Comparison of ENCODE assay signal across 9 mouse cellular contexts in genomic region chr4:124434059-124435039, GRCm38 (mm10).
DNase-seq lines count a peak whose midpoint lies in the region; ATAC-seq and TF ChIP-seq lines count a peak whose summit lies in the region.
"Had no signal": no experiment of that assay in that cellular context is flagged by ENCODE, and none has a peak within 500 bp of the region (broad histone marks: within the 10 kb centered on the region; RNA-seq: fewer than 3 reads in every experiment).

No protein-coding gene starts in this region.

- H3K4me3 ChIP-seq in lung, embryonic 14.5 days (ENCODE audit: low read depth, low read length) = no peak overlapping the region
- H3K4me3 ChIP-seq in lung, postnatal 0 days (ENCODE audit: low read depth, low read length) = no peak overlapping the region
- no peak overlapping the region for H3K4me3 ChIP-seq in midbrain, embryonic 16.5 days (ENCODE audit: low read depth, low read length)

- peak; percentile 47 for DNase-seq in lung, embryonic 14.5 days
- no peak for DNase-seq in lung, postnatal 0 days (ENCODE audit: low spot score)
- peak; percentile 7 to 20 for DNase-seq in heart, adult 9 months (ENCODE audit: low spot score in 2 of 2)
- DNase-seq in kidney, adult 9 months = peak; percentile 13
- no peak for DNase-seq in ovary, postnatal 10 days (ENCODE audit: low spot score)
- DNase-seq in Muller cell, postnatal 12 days (ENCODE audit: inconsistent ontology term) = no peak
- DNase-seq in spleen, adult 18-20 months = no peak
- DNase-seq: cerebellum, adult 11-12 months had no signal

- ATAC-seq in lung, embryonic 14.5 days (ENCODE audit: insufficient read depth) = peak; percentile 21; the same call in 1 of the 2 replicates
- ATAC-seq in lung, postnatal 0 days = no peak
- no peak for ATAC-seq in midbrain, embryonic 16.5 days

- peak overlapping the region; percentile 27; the same call in 1 of the 2 replicates for H3K4me2 ChIP-seq in lung, embryonic 14.5 days
- H3K4me2 ChIP-seq in lung, postnatal 0 days (replicated peaks; ENCODE audit: low read depth, low read length) = no peak overlapping the region
- H3K4me2 ChIP-seq in midbrain, embryonic 16.5 days (ENCODE audit: low read length) = 0 out of 2 replicates have a peak overlapping the region, but pooled peaks have one; percentile 15

- H3K9ac ChIP-seq in lung, embryonic 14.5 days = no peak overlapping the region
- H3K9ac ChIP-seq in lung, postnatal 0 days (replicated peaks; ENCODE audit: low read depth) = no peak overlapping the region
- H3K9ac ChIP-seq in midbrain, embryonic 16.5 days (ENCODE audit: low read depth, low read length) = no peak overlapping the region

- 8% methylated on average over 25 of the region's 25 CpGs for WGBS in lung, embryonic 14.5 days
- WGBS in lung, postnatal 0 days = 12% methylated on average over 24 of the region's 25 CpGs
- WGBS in midbrain, embryonic 16.5 days = 5% methylated on average over 23 of the region's 25 CpGs

- no peaks in the 10 kb centered on the region for H3K9me3 ChIP-seq in lung, embryonic 14.5 days (ENCODE audit: low read depth, low read length)
- H3K9me3 ChIP-seq in lung, postnatal 0 days (ENCODE audit: low read length) = no peaks in the 10 kb centered on the region
- no peaks in the 10 kb centered on the region for H3K9me3 ChIP-seq in midbrain, embryonic 16.5 days (replicated peaks; ENCODE audit: control insufficient read depth, low read length, poor library complexity, severe bottlenecking)

- no peak for TF ChIP-seq EP300 in lung, postnatal 0 days (IDR thresholded peaks at IDR 0.05)

- H3K27me3 ChIP-seq in lung, embryonic 14.5 days (ENCODE audit: insufficient read depth, low read length) = peaks cover 3% of the 10 kb centered on the region; the same call in 1 of the 2 replicates
- H3K27me3 ChIP-seq in lung, postnatal 0 days (replicated peaks; ENCODE audit: insufficient read depth, low read length) = no peaks in the 10 kb centered on the region
- H3K27me3 ChIP-seq in midbrain, embryonic 16.5 days (ENCODE audit: control insufficient read depth, insufficient read depth, low read depth, low read length) = no peaks in the 10 kb centered on the region

- 0 out of 2 replicates have a peak, but pooled peaks cover 3% of the 10 kb centered on the region for H3K4me1 ChIP-seq in lung, embryonic 14.5 days (ENCODE audit: insufficient read depth)
- no peaks in the 10 kb centered on the region for H3K4me1 ChIP-seq in lung, postnatal 0 days (ENCODE audit: insufficient read depth, low read depth, low read length)
- H3K4me1 ChIP-seq in midbrain, embryonic 16.5 days (ENCODE audit: control insufficient read depth, insufficient read depth, low read length) = peaks cover 9% of the 10 kb centered on the region

- H3K27ac ChIP-seq in lung, embryonic 14.5 days (ENCODE audit: low read depth) = no peak overlapping the region
- H3K27ac ChIP-seq in lung, postnatal 0 days (ENCODE audit: low read length) = no peak overlapping the region
- no peak overlapping the region for H3K27ac ChIP-seq in midbrain, embryonic 16.5 days (ENCODE audit: low read length)

- TF ChIP-seq CTCF in lung, embryonic 14.5 days (IDR thresholded peaks at IDR 0.05; ENCODE audit: low read depth) = no peak
- TF ChIP-seq CTCF in lung, postnatal 0 days (IDR thresholded peaks at IDR 0.05) = no peak

- H3K36me3 ChIP-seq in lung, embryonic 14.5 days (ENCODE audit: insufficient read depth) = no peaks in the 10 kb centered on the region
- no peaks in the 10 kb centered on the region for H3K36me3 ChIP-seq in lung, postnatal 0 days (ENCODE audit: insufficient read depth, low read length)
- H3K36me3 ChIP-seq in midbrain, embryonic 16.5 days (ENCODE audit: control insufficient read depth, insufficient read depth, low read length) = no peaks in the 10 kb centered on the region

Comparison
In these comparisons a context has a peak if more than half of its experiments do, and no peak if none do; other contexts are left out.
1. DNase-seq: peak in lung, embryonic 14.5 days (single experiment), heart, adult 9 months (2 of 2) and kidney, adult 9 months (single experiment); none in lung, postnatal 0 days (single experiment), ovary, postnatal 10 days (single experiment), Muller cell, postnatal 12 days (single experiment) and spleen, adult 18-20 months (0 of 2).